Mouse (Mus musculus) gastrocnemius, adult 2 months (tissue): ENCODE measurements around the gene Psapl1. TPM values are rescaled to one million over a fixed set of nuclear protein-coding genes. Genes with fewer than 3 reads are reported as not detected.
A peak's percentile ranks its signal among the peaks of the same experiment; 100 is the strongest.

Source experiments
- DNase-seq: peaks from one replicate; pipeline ENCODE4 v3.0.0; 2022
- H3K27ac ChIP-seq: fragments of 200-600 bp; 2 replicates; pipeline ENCODE4 v1.8.1; 2022; ENCODE audit warnings: mild to moderate bottlenecking
- H3K4me3 ChIP-seq: fragments of 200-600 bp; 2 replicates; pipeline ENCODE4 v1.8.1; 2022; ENCODE audit warnings: mild to moderate bottlenecking, moderate library complexity
- CTCF ChIP-seq: fragments of 200-600 bp; IDR thresholded peaks from 2 replicates; pipeline ENCODE4 v1.8.1; 2022; ENCODE audit warnings: antibody characterized with exemption, mild to moderate bottlenecking, moderate library complexity
- intact Hi-C: fragments of 180-260 bp; cut with DNase I; formaldehyde crosslinking; loops from one replicate; pipeline ENCODE4 v1.15.1; 2025
- long read RNA-seq, 2 experiments: library from polyadenylated mRNA; stranded (forward); transcript quantifications; one replicate each; pipeline ENCODE4 v2.0.0; 2021
- total RNA-seq, 2 experiments: library from RNA; stranded (reverse); gene quantifications; 2 replicates each; pipeline ENCODE4 v1.2.3; 2021

The Psapl1 gene
- total RNA-seq: not detected
- long read RNA-seq, experiment 1: 0 reads
- long read RNA-seq, experiment 2: 0 reads

DNA sequence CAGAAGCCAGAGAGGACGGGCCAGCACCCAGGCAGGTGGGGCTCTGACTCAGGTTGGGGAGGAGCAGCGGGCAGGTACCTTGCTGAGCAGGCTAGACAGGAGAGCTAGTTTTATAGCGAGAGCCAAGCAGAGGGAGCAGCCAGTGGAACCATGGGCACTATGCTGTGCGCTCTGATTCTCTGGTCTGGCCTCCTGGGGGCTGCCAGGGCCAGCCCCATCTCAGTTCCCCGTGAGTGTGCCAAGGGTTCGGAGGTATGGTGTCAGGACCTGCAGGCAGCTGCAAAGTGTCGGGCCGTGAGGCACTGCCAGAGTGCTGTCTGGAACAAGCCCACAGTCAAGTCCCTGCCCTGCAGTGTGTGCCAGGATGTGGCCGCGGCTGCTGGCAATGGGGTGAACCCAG lies at the start of gene Psapl1:
Gene Psapl1 (plus strand): TSS at position 106 of the 400 bp plus-strand sequence.
- Histone ChIP-seq H3K4me3 (no peak within 1 kb of the TSS), H3K27ac (peak within 1 kb of the TSS; percentile 28; the same call in 1 of the 2 replicates)
- TF ChIP-seq CTCF: no peak
- intact Hi-C loops: loop anchor here (2.0 kb wide), 1 partner anchor 33 kb away; no protein-coding TSS in a partner anchor
- peak; percentile 74 for DNase-seq

- Histone ChIP-seq H3K4me3 (no peak overlapping the region), H3K27ac (no peak overlapping the region)
- DNase-seq: no peak
- intact Hi-C loops: no loop called here
- TF ChIP-seq CTCF: no peak
Measured at GRCm38 (mm10) chr5:36154879-36155485, 48.8 kb upstream of the Psapl1 start.

DNA sequence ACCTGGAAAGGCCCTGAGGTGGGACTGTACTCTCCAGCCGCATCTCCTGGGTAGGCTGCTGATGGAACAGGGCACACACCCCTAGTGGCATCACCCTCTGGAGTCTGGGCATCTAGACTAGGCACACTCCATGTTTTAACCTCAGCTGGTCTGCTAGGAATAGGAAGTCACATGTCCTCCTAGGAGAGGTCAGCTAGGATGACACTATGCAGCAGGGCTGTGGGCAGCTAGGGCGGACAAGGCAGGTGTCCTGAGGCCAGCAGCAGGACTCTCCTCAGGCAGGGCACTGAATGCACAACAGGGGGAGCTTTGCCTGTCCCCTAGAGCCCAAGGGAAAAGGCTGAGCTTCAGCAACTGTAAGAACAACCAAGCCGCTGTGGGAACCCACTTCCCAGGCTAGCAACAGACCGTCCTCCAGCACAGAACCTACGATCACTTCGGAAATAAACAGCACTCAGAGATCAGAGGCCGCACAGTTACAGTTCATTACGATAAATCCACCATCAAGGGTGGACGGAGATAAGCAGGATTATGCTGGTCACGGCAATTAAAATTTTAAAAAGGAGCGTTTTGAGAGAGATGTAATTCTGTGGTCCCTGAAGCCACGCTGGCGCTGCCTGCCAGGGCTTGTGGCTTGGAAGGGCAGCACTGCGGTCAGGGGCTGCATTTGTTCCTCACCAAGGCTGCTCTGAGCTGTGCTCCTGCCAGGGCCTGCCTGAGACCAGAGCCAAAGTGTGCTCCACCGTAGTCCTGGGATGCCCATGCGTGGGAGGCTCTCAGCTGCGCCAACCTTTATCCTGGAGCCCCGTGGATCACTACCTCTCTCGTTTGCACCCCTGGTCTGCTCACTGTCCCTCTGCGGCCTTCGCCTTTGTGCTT lies 38.2 kb upstream of the Psapl1 start:
- intact Hi-C loops: no loop called here
- peak overlapping the region; percentile 43 for H3K27ac ChIP-seq
- DNase-seq: peak; percentile 51
- H3K4me3 ChIP-seq: no peak overlapping the region
- 0 out of 2 replicates have a peak, but pooled peaks have one; percentile 4 for TF ChIP-seq CTCF

GRCm38 (mm10) chr5:36166346-36167013 lies 37.3 kb upstream of the Psapl1 start:
- intact Hi-C loops: no loop called here
- Histone ChIP-seq H3K27ac (no peak overlapping the region; the same call in 1 of the 2 replicates), H3K4me3 (no peak overlapping the region)
- no peak for TF ChIP-seq CTCF
- DNase-seq: no peak

DNA sequence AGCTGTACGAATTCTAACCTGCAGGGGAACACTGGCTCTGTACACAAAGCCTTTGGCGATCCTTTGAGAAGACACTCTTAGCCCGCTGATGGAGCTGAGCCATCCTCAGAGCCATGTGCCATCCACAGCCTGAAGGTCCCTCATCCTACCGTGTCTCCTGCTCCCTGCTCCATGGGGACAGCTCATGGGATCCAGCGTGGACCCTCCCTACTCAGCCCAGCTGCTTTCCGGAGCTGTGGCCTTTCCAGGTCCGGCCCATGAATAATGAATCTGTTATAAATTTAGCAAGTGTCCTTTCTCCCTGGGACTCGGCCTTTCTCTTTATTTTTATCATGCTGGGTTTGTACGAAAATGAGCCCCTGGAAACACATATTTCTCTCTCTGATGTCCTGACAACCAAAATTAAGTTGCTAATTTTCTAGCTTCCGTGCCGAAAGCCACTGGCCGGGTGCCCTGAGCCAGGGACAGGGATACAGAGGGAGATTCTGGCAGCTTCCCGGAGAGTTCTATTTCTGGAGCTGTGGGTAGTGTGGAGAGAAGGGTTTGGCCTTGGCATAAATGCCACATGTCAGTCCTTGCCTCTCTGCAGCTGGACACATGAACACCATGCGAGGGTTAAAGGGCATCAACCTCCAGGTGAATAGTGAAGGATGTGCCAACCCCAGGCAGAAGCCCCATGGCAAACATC lies 34.7 kb upstream of the Psapl1 start:
- peak overlapping the region; percentile 85 for H3K27ac ChIP-seq
- DNase-seq: peak; percentile 85
- H3K4me3 ChIP-seq: peak overlapping the region; percentile 62
- intact Hi-C loops: no loop called here
- TF ChIP-seq CTCF: peak; percentile 13; the same call in 1 of the 2 replicates

DNA sequence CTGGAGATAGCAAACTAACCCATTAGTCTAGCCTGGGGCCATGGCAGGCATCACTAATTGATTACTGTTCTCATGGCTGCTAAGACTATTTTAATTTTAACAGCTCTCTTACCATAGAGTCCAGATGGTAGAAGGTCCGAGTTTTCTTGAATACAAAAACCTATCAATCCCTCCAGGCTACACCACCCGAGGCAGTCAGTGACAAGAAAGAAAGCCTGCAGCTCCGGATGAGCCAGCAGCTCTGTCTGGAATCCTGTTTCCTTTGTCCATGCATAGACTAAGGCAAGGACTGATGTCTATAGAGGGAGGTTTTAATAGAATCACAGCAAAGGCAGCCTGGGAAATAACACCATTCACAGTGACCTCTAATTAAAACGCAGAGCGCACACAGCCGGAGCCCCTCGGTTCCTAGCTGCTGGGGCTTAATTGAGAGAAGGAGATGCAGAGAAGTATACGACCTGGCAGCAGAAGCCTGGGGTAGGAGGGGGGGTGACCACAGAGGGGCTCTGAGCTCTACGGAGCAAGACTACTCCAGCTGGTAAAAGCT lies 29.2 kb upstream of the Psapl1 start:
- DNase-seq: no peak
- TF ChIP-seq CTCF: no peak

GRCm38 (mm10) chr5:36176409-36176808 lies 27.4 kb upstream of the Psapl1 start:
- peak; percentile 59 for DNase-seq
- Histone ChIP-seq H3K4me3 (no peak overlapping the region), H3K27ac (no peak overlapping the region)
- TF ChIP-seq CTCF: no peak
- intact Hi-C loops: no loop called here

More for the DNA sequence above, 29.2 kb upstream of the Psapl1 start:
- Histone ChIP-seq H3K4me3 (no peak overlapping the region), H3K27ac (no peak overlapping the region)
- intact Hi-C loops: no loop called here

DNA sequence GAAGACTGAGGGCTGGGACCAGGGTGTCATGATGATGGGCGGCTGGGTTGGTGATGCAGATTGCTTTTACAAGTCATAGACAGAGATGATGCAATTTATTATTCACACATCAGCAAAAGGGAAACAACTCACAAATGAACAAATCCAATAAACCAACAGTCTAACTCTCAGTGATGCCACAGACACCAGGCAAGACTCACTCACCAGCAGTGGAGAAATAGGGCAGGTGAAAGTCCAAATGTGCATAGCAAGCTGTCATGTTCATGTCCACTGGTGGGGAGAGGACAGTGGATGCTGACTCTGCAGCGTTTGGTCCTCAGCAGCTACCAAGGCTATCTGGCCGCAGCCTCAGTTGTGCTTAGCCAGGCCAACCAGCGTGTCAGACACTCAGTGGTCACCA lies 26.9 kb upstream of the Psapl1 start:
- no peak for DNase-seq
- TF ChIP-seq CTCF: no peak
- intact Hi-C loops: no loop called here
- Histone ChIP-seq H3K27ac (no peak overlapping the region), H3K4me3 (no peak overlapping the region)

DNA sequence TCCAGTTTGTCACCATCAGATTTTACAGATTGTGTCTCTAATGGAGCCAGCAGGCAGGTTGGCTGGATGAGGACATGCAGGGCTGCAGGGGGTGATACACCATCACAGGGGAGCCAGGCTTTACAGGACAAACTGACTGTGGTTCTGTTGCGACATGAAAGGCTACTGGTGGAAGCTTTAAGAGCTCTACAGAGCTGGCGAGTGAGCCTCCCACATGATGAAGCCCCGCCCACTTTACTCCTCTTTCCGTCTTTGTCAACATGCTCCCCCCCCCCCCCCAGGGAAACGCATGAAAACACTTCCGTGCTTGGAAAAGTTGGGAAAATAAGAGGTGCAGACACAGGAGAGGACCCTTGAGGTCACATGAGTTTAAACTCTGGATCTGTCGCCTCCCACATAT lies 25.6 kb upstream of the Psapl1 start:
- no peak overlapping the region for H3K4me3 ChIP-seq
- no peak for TF ChIP-seq CTCF
- H3K27ac ChIP-seq: no peak overlapping the region
- DNase-seq: no peak
- intact Hi-C loops: no loop called here

- Histone ChIP-seq H3K4me3 (no peak overlapping the region), H3K27ac (no peak overlapping the region)
- TF ChIP-seq CTCF: no peak
- DNase-seq: no peak
- intact Hi-C loops: no loop called here
Measured at GRCm38 (mm10) chr5:36178785-36179184, 25.0 kb upstream of the Psapl1 start.

DNA sequence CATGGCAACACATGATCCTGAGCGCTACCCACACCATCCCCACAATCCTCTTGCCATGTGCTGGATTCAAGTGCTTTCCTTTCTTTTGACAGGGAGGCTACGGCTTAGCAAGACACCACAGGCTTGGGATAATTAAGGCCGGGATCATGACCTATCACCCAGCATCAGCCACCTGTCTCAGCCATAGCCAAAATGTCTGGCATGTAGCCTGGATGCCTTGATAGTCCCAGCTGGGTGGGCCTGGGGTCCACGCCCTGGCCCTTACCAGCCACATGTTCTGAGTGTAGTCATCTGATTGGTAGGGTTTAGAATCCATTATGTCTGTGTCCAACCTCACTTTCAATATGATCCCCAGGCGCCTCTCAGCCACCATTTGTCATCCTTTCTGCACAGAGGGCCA lies 24.1 kb upstream of the Psapl1 start:
- no peak for TF ChIP-seq CTCF
- intact Hi-C loops: no loop called here
- no peak overlapping the region for H3K4me3 ChIP-seq
- DNase-seq: no peak
- no peak overlapping the region for H3K27ac ChIP-seq

GRCm38 (mm10) chr5:36182326-36182725 lies 21.5 kb upstream of the Psapl1 start:
- intact Hi-C loops: no loop called here

More at GRCm38 (mm10) chr5:36182326-36182725, 21.5 kb upstream of the Psapl1 start:
- Histone ChIP-seq H3K4me3 (no peak overlapping the region), H3K27ac (no peak overlapping the region)
- TF ChIP-seq CTCF: no peak
- no peak for DNase-seq
